Mouse (Mus musculus) brain, embryonic 14.5 days (tissue): ENCODE data around the gene Dst.

Source experiments
- CTCF ChIP-seq: fragments of 200-500 bp; IDR thresholded peaks from 2 replicates; pipeline ENCODE4 v1.5.1; 2012; ENCODE audit warnings: inconsistent platforms, mild to moderate bottlenecking, moderate library complexity, borderline replicate concordance; ENCODE audit not compliant: insufficient read depth, insufficient read length; ENCODE audit errors: extremely low read depth
- POLR2A ChIP-seq: fragments of 200-500 bp; IDR thresholded peaks from 2 replicates; pipeline ENCODE4 v1.6.1; 2012; ENCODE audit warnings: mild to moderate bottlenecking, inconsistent platforms, borderline replicate concordance; ENCODE audit not compliant: poor library complexity, insufficient read depth, insufficient read length, severe bottlenecking; ENCODE audit errors: extremely low read depth

- TF ChIP-seq CTCF (peak; percentile 41; the same call in 1 of the 2 replicates), POLR2A (no peak)
These were observed 160.3 kb downstream of the Dst start for GRCm38 (mm10) chr1:34068341-34068740.
